Mouse (Mus musculus) midbrain, postnatal 0 days (tissue): ENCODE data around the gene Cdcp2. TPM values are rescaled to one million over a fixed set of nuclear protein-coding genes. Genes with fewer than 3 reads are reported as not detected.
"Not testable (repeated sequence)": the region's sequence is repeated elsewhere in the genome, so short reads cannot be mapped to it uniquely, and the experiment has no call there.

Experiments
- ATAC-seq: fragments of 200-750 bp; cut with Nextera tagmentation; 2 replicates; pipeline ENCODE4 v1.8.0; 2017; ENCODE audit warnings: moderate number of reproducible peaks, mild to moderate bottlenecking, moderate TSS enrichment, moderate library complexity; ENCODE audit not compliant: low FRiP score
- DNase-seq: peaks from one replicate; pipeline ENCODE4 v3.0.0-alpha.2; 2015; ENCODE audit warnings: low spot score
- H3K27ac ChIP-seq: fragments of 300-500 bp; sonication (generic); 2 replicates; pipeline ENCODE4 v1.5.1; 2014; ENCODE audit warnings: low read depth, mild to moderate bottlenecking, low read length, mixed read lengths
- H3K27me3 ChIP-seq: fragments of 300-500 bp; sonication (generic); 2 replicates; pipeline ENCODE4 v1.6.1; 2014; ENCODE audit warnings: low read length, control low read depth, mixed read lengths; ENCODE audit not compliant: insufficient read depth
- H3K36me3 ChIP-seq: fragments of 300-500 bp; sonication (generic); 2 replicates; pipeline ENCODE4 v1.6.1; 2014; ENCODE audit warnings: low read length, control low read depth, mixed read lengths; ENCODE audit not compliant: insufficient read depth
- H3K4me1 ChIP-seq: fragments of 300-500 bp; sonication (generic); 2 replicates; pipeline ENCODE4 v1.6.1; 2014; ENCODE audit warnings: mild to moderate bottlenecking, control low read depth, antibody characterized with exemption, low read length, mixed read lengths; ENCODE audit not compliant: insufficient read depth
- H3K4me2 ChIP-seq: fragments of 300-500 bp; sonication (generic); 2 replicates; pipeline ENCODE4 v1.6.1; 2014; ENCODE audit warnings: low read depth, mild to moderate bottlenecking, low read length, mixed read lengths; ENCODE audit not compliant: poor library complexity, severe bottlenecking
- H3K4me3 ChIP-seq: fragments of 300-500 bp; sonication (generic); 2 replicates; pipeline ENCODE4 v1.5.1; 2014; ENCODE audit warnings: low read depth, mild to moderate bottlenecking, low read length, moderate library complexity
- H3K9ac ChIP-seq: fragments of 300-500 bp; sonication (generic); replicated peaks from 2 replicates; pipeline ENCODE4 v1.6.1; 2014; ENCODE audit warnings: mild to moderate bottlenecking, low read length, moderate library complexity, mixed read lengths; ENCODE audit not compliant: poor library complexity, severe bottlenecking
- H3K9me3 ChIP-seq: fragments of 300-500 bp; sonication (generic); 2 replicates; pipeline ENCODE4 v1.6.1; 2016; ENCODE audit warnings: low read length, control low read depth
- CTCF ChIP-seq: IDR thresholded peaks from 2 replicates; pipeline ENCODE4 v1.5.1; 2016; ENCODE audit warnings: antibody characterized with exemption, mild to moderate bottlenecking
- WGBS: fragments of 180-500 bp; shearing (Covaris S2); extraction: QIAGEN DNeasy Blood & Tissue Kit; methylation state at CpG from one replicate; pipeline ENCODE4 v1.1.7; 2014; 5-methylcytosine and 5-hydroxymethylcytosine counted together
- polyA plus RNA-seq: library from polyadenylated mRNA; unstranded; fragments of >200 nt; fragmentation: Nextera tagmentation; extraction: Ambion mirVana; gene quantifications from 2 replicates; pipeline ENCODE4 v1.2.1, GENCODE M21; 2015
- total RNA-seq: library from RNA; depleted of rRNA; stranded (reverse); fragments of >200 nt; gene quantifications from 2 replicates; pipeline ENCODE4 v1.2.3, GENCODE M21; 2014

Gene Cdcp2
- total and polyA plus RNA-seq, 2 experiments from 2014 or later: 0.06 to 0.22 TPM

DNA sequence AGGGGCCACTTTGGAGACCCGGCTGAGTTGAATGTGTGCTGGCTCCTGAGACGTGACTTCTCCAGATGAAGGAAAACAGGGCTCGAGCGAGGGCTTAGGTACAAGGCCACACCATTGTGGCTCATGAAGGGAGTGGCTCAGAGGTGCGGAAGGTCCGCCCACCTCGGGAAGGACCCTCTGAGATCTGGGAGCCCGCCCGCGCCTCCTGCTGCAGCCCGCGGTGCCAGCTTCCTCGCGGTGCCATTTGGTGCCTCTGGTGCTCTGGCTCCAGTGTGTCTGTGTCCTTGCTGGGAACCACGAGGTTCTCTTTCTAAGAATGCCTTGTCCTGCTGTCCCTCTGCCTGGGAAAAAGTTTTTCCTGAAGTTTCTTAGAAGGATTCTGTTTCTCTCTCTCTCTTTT is 1.2 kb downstream of the Cdcp2 start:
- DNase-seq (no peak), ATAC-seq (no peak)
- H3K27ac ChIP-seq: no peak overlapping the region
- H3K4me3 ChIP-seq: no peak overlapping the region
- no peaks in the 10 kb centered on the region for H3K27me3 ChIP-seq
- 64% methylated on average over 15 of the region's 15 CpGs for WGBS
- H3K9ac ChIP-seq: no peak overlapping the region
- no peak overlapping the region for H3K4me2 ChIP-seq
- H3K9me3 ChIP-seq: no peaks in the 10 kb centered on the region
- TF ChIP-seq CTCF: no peak
- no peaks in the 10 kb centered on the region for H3K4me1 ChIP-seq
- H3K36me3 ChIP-seq: no peaks in the 10 kb centered on the region

DNA sequence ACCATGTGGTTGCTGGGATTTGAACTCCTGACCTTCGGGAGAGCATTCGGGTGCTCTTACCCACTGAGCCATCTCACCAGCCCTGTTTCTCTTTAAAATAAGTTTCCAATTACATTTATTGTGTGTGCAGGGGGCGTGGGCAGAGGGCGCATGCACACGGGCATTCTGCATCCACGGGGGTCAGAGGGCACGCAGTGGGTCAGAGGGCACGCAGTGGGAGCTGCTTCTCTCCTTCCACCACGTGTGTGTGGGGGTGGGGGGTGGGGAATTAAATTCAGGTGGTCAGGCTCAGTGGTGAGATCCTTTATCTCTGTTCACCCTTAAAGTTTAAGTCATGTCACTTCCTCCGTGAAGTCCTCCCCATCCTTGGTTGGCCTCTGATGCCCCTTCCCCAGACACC is 1.7 kb downstream of the Cdcp2 start:
- no peaks in the 10 kb centered on the region for H3K36me3 ChIP-seq
- no peak overlapping the region for H3K4me2 ChIP-seq
- H3K27ac ChIP-seq: no peak overlapping the region
- WGBS: 78% methylated on average over 10 of the region's 10 CpGs
- no peaks in the 10 kb centered on the region for H3K4me1 ChIP-seq
- no peak for DNase-seq
- H3K9ac ChIP-seq: no peak overlapping the region
- H3K9me3 ChIP-seq: no peaks in the 10 kb centered on the region
- TF ChIP-seq CTCF: no peak
- H3K27me3 ChIP-seq: no peaks in the 10 kb centered on the region
- ATAC-seq: no peak
- no peak overlapping the region for H3K4me3 ChIP-seq

DNA sequence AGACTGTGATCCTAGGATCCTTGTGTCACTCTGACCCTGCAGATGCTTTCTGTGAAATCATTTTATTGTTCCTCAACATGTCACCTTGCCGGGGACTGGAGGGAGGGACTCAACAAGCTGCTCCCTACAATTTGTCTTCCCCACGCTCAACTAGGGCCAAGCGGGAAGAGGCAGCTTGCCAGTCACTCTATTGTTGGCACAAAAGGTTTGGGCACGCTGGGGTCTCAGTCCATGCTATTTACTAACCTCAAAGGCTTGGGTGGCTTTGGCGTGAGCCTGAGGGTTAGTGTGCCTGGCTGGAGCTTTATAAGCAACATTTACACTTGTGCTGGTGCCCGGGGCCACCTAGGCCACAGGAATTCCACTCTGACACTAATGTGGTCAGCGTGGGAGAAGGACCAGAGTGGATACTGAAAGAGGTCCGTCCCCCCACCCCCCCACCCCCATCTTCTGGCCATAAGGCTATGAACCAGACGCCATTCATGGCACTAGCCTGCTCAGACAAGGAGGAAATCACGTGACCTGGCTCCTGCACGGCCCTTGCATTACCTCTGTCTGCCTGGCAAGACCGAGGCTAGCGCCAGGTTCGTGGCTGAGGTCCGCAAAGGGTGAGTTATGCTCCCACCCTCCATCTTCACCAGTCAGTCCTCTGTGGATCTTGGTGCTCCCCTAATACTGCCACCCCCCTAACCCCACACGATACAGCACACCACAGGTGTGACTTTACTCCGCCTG is 2.3 kb downstream of the Cdcp2 start:
- H3K27ac ChIP-seq: no peak overlapping the region
- H3K27me3 ChIP-seq: no peaks in the 10 kb centered on the region
- 77% methylated on average over 17 of the region's 17 CpGs for WGBS
- DNase-seq (no peak), ATAC-seq (no peak)
- TF ChIP-seq CTCF: no peak
- H3K36me3 ChIP-seq: no peaks in the 10 kb centered on the region
- no peak overlapping the region for H3K4me3 ChIP-seq
- no peaks in the 10 kb centered on the region for H3K9me3 ChIP-seq
- no peaks in the 10 kb centered on the region for H3K4me1 ChIP-seq
- no peak overlapping the region for H3K9ac ChIP-seq
- H3K4me2 ChIP-seq: no peak overlapping the region

DNA sequence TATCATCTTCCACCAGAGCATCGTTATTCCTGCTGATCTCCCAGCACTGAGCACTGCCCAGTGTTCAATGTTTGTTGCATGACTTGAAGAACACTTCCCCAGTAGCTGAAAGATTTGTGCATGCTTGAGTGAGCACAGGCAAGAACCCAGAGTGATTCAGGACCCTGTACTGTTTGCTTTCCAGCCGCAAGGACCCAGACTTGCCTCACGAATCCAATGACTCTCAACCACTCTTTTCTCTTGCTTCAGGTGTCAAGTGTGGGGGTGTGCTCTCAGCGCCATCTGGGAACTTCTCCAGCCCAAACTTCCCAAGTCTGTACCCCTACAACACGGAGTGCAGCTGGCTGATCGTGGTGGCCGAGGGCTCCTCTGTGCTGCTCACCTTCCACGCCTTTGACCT is 5.5 kb downstream of the Cdcp2 start:
- Histone ChIP-seq H3K27ac (no peak overlapping the region), H3K4me2 (no peak overlapping the region), H3K4me3 (no peak overlapping the region), H3K27me3 (no peaks in the 10 kb centered on the region), H3K4me1 (no peaks in the 10 kb centered on the region), H3K36me3 (no peaks in the 10 kb centered on the region), H3K9ac (no peak overlapping the region), H3K9me3 (no peaks in the 10 kb centered on the region)
- WGBS: 74% methylated on average over 8 of the region's 8 CpGs
- no peak for TF ChIP-seq CTCF
- DNase-seq: no peak
- no peak for ATAC-seq

DNA sequence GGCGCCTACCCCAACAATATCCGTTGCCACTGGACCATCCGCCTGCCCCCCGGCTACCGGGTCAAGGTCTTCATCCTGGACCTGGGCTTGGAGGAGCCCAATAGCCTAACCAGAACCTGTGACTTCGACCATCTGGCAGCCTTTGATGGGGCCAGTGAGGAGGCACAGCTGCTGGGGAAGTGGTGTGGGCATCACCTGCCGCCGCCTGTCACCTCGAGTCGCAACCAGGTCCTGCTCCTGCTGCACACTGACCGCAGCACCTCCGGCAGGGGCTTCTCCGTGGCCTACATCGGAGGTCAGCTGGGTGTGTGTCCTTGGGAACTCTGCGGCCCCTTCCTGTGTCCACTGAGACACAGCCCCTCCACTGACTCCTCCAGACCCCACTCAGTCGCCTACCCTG is 10.1 kb downstream of the Cdcp2 start:
- no peak for TF ChIP-seq CTCF
- DNase-seq: no peak
- H3K9ac ChIP-seq: no peak overlapping the region
- no peaks in the 10 kb centered on the region for H3K27me3 ChIP-seq
- H3K9me3 ChIP-seq: no peaks in the 10 kb centered on the region
- no peaks in the 10 kb centered on the region for H3K4me1 ChIP-seq
- H3K36me3 ChIP-seq: no peaks in the 10 kb centered on the region
- no peak overlapping the region for H3K4me3 ChIP-seq
- ATAC-seq: no peak
- no peak overlapping the region for H3K4me2 ChIP-seq
- no peak overlapping the region for H3K27ac ChIP-seq
- WGBS: 95% methylated on average over 16 of the region's 16 CpGs

- ATAC-seq: no peak
Measured at GRCm38 (mm10) chr4:107108291-107108731, 11.6 kb downstream of the Cdcp2 start.

DNA sequence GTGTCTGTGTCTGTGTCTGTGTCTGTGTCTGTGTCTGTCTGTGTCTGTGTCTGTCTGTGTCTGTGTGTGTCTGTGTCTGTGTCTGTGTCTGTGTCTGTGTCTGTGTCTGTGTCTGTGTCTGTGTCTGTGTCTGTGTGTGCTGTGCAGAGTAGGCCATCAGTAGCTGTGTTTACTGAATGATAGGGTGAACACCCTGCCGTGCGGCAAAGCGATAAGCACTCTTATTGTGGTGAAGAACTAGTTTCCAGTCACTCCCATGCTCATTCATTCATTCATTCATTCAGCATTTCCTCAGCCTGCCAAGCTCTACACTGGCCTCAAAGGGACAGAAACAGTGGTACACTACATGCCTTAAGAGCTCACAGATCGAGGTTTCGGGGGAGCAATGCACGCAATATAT is 12.5 kb downstream of the Cdcp2 start:
- H3K9ac ChIP-seq, H3K4me3 ChIP-seq, H3K4me2 ChIP-seq, ATAC-seq, H3K9me3 ChIP-seq, H3K4me1 ChIP-seq, H3K27ac ChIP-seq, H3K36me3 ChIP-seq, H3K27me3 ChIP-seq, DNase-seq: not testable (repeated sequence)
- WGBS: 94% methylated on average over 6 of the region's 6 CpGs

More at GRCm38 (mm10) chr4:107108291-107108731, 11.6 kb downstream of the Cdcp2 start:
- H3K27ac ChIP-seq: no peak overlapping the region
- no peak for DNase-seq
- H3K4me2 ChIP-seq: no peak overlapping the region
- H3K9me3 ChIP-seq: no peaks in the 10 kb centered on the region
- no peak overlapping the region for H3K4me3 ChIP-seq
- no peaks in the 10 kb centered on the region for H3K4me1 ChIP-seq
- no peaks in the 10 kb centered on the region for H3K27me3 ChIP-seq
- WGBS: 46% methylated on average over 13 of the region's 13 CpGs
- no peak overlapping the region for H3K9ac ChIP-seq
- TF ChIP-seq CTCF: no peak
- no peaks in the 10 kb centered on the region for H3K36me3 ChIP-seq
